Mouse (Mus musculus) stomach, postnatal 0 days (tissue): ENCODE measurements at regions not wholly inside any gene's neighbourhood (a gene's known extent, or its start where the extent isn't known, plus 50 kb on each side); places are given as distances from the start of the nearest gene placed in this dataset.

ENCODE experiments used
- ATAC-seq: fragments of 200-750 bp; cut with Nextera tagmentation; 2 replicates; pipeline ENCODE4 v1.8.0; 2017; ENCODE audit not compliant: low FRiP score, low TSS enrichment
- DNase-seq: peaks from one replicate; pipeline ENCODE4 v3.0.0-alpha.2; 2016; ENCODE audit warnings: low spot score
- H3K27ac ChIP-seq: fragments of 300-500 bp; sonication (generic); replicated peaks from 2 replicates; pipeline ENCODE4 v1.5.1; 2014; ENCODE audit warnings: mild to moderate bottlenecking, control low read depth
- H3K27me3 ChIP-seq: fragments of 300-500 bp; sonication (generic); 2 replicates; pipeline ENCODE4 v1.6.1; 2014; ENCODE audit warnings: low read length; ENCODE audit not compliant: control insufficient read depth, insufficient read depth
- H3K36me3 ChIP-seq: fragments of 300-500 bp; sonication (generic); 2 replicates; pipeline ENCODE4 v1.6.1; 2014; ENCODE audit warnings: low read length, mixed read lengths; ENCODE audit not compliant: control insufficient read depth, insufficient read depth
- H3K4me1 ChIP-seq: fragments of 300-500 bp; sonication (generic); replicated peaks from 2 replicates; pipeline ENCODE4 v1.6.1; 2014; ENCODE audit warnings: antibody characterized with exemption; ENCODE audit not compliant: control insufficient read depth, insufficient read depth
- H3K4me2 ChIP-seq: fragments of 300-500 bp; sonication (generic); replicated peaks from 2 replicates; pipeline ENCODE4 v1.6.1; 2014; ENCODE audit warnings: low read depth, mild to moderate bottlenecking, control low read depth, moderate library complexity
- H3K4me3 ChIP-seq: fragments of 300-500 bp; sonication (generic); 2 replicates; pipeline ENCODE4 v1.5.1; 2014; ENCODE audit warnings: low read depth, low read length, control low read depth
- H3K9ac ChIP-seq: fragments of 300-500 bp; sonication (generic); 2 replicates; pipeline ENCODE4 v1.6.1; 2014; ENCODE audit warnings: mild to moderate bottlenecking, low read length, control low read depth, mixed read lengths
- H3K9me3 ChIP-seq: fragments of 300-500 bp; sonication (generic); 2 replicates; pipeline ENCODE4 v1.6.1; 2016; ENCODE audit warnings: low read length; ENCODE audit not compliant: control insufficient read depth
- CTCF ChIP-seq: IDR thresholded peaks from 2 replicates; pipeline ENCODE4 v1.5.1; 2016; ENCODE audit warnings: antibody characterized with exemption, low read depth, mild to moderate bottlenecking, moderate library complexity
- EP300 ChIP-seq: optimal IDR thresholded peaks from 2 replicates; pipeline ENCODE3; 2016; ENCODE audit warnings: antibody characterized with exemption
- WGBS: fragments of 180-500 bp; shearing (Covaris S2); extraction: QIAGEN DNeasy Blood & Tissue Kit; methylation state at CpG from one replicate; pipeline ENCODE4 v1.1.7; 2014; 5-methylcytosine and 5-hydroxymethylcytosine counted together

DNA sequence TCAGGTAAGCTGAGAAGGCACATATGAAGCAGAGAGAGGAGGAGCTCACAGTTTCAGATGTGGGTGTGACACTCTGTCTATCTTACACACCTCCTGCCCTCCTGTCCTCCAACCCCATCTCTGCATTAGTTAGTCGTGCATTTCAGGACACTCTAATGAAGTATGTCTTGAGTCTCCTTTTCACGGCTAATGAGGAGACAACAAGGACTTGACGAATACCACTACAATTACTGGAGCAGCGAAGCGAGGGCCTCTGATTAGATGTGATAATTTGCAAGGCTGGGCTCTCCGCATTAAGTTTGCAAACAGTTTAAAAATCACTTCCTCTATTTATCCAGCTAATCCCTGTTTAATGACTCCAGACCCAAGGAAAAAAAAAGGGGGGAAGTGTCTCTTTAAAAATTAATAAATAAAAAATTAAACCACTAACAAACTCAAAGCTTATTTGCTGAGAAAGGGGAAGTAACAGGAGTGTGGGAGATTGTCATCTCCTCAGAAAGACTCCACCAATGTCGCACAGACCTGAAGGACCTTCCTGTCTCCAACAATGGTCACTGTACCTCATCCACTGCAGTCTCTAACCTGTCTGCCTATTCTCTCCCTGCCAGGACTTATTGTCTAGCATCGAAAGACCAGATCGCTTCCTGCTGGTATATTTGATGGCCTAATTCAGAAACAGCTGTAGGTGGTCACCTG lies 157.5 kb upstream of the Zmiz1 start:
- ATAC-seq (no peak), DNase-seq (peak; percentile 12)
- H3K27ac ChIP-seq, result no peak overlapping the region
- 38% methylated on average over 9 of the region's 9 CpGs for WGBS
- H3K9me3 ChIP-seq, result no peaks in the 10 kb centered on the region
- H3K36me3 ChIP-seq, result no peaks in the 10 kb centered on the region
- no peaks in the 10 kb centered on the region; the same call in 1 of the 2 replicates for H3K4me1 ChIP-seq
- no peak overlapping the region for H3K4me3 ChIP-seq
- TF ChIP-seq CTCF (no peak), EP300 (no peak)
- no peaks in the 10 kb centered on the region for H3K27me3 ChIP-seq
- no peak overlapping the region for H3K9ac ChIP-seq
- H3K4me2 ChIP-seq, result no peak overlapping the region

DNA sequence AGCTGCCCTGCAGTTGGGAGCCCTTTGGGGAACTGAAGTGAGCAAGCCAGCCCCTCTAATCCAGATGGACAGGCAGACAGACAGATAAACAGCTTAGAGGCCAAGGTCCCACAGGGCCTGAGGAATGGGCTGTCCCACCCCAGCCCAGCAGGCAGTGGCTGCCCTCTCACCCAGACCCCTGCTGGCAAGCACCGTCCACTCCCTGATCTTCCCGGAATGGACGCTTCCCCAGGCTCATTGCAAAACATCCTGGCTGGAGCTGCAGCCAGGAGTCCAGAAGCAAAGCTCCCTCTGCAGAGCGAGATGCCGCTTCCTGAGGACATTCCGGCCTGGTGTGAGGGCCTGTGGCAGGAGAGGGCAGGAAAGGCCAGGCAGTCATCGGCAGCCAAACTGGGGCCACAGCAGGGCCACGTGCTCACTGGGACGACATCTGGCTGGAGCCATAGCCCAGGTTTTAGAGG lies 154.6 kb upstream of the Zmiz1 start:
- DNase-seq, result peak; percentile 58
- H3K4me3 ChIP-seq, result no peak overlapping the region
- H3K4me1 ChIP-seq, result no peaks in the 10 kb centered on the region; the same call in 1 of the 2 replicates
- H3K27ac ChIP-seq, result peak overlapping the region; percentile 88
- TF ChIP-seq EP300 (peak; percentile 37), CTCF (peak; percentile 62)
- H3K4me2 ChIP-seq, result peak overlapping the region; percentile 20; the same call in 1 of the 2 replicates
- peak overlapping the region; percentile 52 for H3K9ac ChIP-seq
- H3K36me3 ChIP-seq, result no peaks in the 10 kb centered on the region
- H3K27me3 ChIP-seq, result no peaks in the 10 kb centered on the region
- H3K9me3 ChIP-seq, result no peaks in the 10 kb centered on the region
- ATAC-seq, result peak; percentile 73
- 18% methylated on average over 9 of the region's 9 CpGs for WGBS

DNA sequence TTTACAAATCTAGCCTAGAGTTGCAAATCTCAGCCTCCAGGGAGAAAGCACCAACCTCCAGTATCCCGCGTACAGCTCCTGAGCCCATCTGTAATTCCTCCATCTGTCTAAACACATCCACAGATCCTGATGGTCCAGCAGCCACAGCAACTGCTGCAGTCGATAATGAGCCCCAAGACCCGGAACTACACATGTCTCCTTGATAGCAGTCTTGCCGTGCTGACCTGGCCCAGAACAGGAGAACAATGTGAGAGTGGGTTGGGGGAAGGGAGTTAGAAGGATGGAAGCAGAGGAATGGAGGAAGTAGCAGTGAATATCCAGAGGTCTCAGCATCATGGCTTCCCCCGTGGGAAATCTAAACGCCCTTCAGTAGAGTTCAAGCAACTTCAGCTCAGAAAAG lies 152.8 kb upstream of the Zmiz1 start:
- ATAC-seq (no peak), DNase-seq (no peak)
- Histone ChIP-seq H3K9me3 (no peaks in the 10 kb centered on the region), H3K9ac (no peak overlapping the region), H3K27me3 (no peaks in the 10 kb centered on the region), H3K4me3 (no peak overlapping the region), H3K4me2 (no peak overlapping the region), H3K27ac (no peak overlapping the region), H3K36me3 (no peaks in the 10 kb centered on the region), H3K4me1 (peaks cover 4% of the 10 kb centered on the region; the same call in 1 of the 2 replicates)
- 52% methylated on average over 7 of the region's 7 CpGs for WGBS
- no peak for TF ChIP-seq EP300
- no peak for TF ChIP-seq CTCF

DNA sequence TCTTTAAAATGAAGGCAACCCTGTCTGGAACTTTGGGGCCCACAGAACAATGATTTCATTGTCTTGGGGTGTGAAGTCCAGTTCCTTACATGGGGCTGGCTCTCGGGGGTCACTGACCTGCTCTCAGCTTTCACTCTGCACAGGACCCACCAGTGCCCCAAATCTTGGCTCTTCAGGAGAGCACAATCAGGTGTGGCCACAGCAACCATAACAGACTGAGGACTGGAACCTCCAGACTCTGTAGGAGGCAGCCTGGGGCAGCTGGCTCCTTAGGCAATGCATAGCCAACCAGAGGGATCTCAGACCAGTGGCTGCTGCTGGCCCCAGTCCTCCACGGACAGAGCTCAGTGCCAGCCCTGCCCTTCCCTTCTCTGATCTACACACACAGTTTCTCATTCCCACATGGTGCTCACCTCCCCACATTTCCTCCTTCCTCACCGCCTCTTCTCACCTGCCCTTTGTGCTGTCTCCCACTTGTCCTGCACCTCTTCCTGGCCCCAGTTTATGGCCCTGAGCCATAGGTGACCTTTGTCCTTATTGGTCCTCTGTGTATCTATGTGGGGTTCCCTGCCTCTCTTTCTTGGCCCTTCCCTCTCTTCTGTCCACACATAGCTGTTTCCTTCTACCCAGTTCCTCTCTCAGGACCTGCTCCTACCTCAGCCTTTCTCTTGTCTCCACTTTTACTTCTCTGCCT lies 151.9 kb upstream of the Zmiz1 start:
- no peaks in the 10 kb centered on the region for H3K36me3 ChIP-seq
- no peaks in the 10 kb centered on the region for H3K27me3 ChIP-seq
- no peak for ATAC-seq
- DNase-seq, result no peak
- H3K27ac ChIP-seq, result no peak overlapping the region
- TF ChIP-seq EP300 (no peak), CTCF (no peak)
- H3K4me1 ChIP-seq, result peaks cover 4% of the 10 kb centered on the region; the same call in 1 of the 2 replicates
- H3K4me3 ChIP-seq, result no peak overlapping the region
- 82% methylated on average over 3 of the region's 3 CpGs for WGBS
- no peak overlapping the region for H3K4me2 ChIP-seq
- no peaks in the 10 kb centered on the region for H3K9me3 ChIP-seq
- H3K9ac ChIP-seq, result no peak overlapping the region

DNA sequence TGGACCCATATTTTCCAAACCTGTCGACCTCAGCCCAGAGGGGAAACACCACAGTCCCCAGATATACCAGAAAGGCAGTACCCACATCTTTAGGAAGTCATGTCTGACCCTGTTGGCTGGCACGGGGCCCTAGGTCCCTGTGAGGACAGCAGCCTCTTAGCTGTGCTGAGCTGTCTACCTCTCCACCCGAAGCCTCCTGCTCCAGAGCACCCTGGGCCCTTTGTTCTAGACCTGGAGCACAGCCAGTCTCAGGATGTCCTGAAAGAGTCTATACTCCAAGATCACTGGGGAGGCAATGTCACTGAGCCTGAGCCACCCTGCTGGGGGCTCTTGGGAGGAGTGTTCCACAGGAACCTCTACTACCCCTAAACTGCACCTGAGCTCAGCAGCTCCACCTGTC lies 150.9 kb upstream of the Zmiz1 start:
- no peaks in the 10 kb centered on the region for H3K27me3 ChIP-seq
- no peaks in the 10 kb centered on the region for H3K9me3 ChIP-seq
- no peaks in the 10 kb centered on the region for H3K36me3 ChIP-seq
- H3K27ac ChIP-seq, result no peak overlapping the region
- no peak overlapping the region for H3K9ac ChIP-seq
- H3K4me1 ChIP-seq, result peaks cover 4% of the 10 kb centered on the region; the same call in 1 of the 2 replicates
- H3K4me2 ChIP-seq, result no peak overlapping the region
- no peak for DNase-seq
- no peak for ATAC-seq
- TF ChIP-seq EP300 (no peak), CTCF (no peak)
- 54% methylated on average over 3 of the region's 3 CpGs for WGBS
- H3K4me3 ChIP-seq, result no peak overlapping the region

DNA sequence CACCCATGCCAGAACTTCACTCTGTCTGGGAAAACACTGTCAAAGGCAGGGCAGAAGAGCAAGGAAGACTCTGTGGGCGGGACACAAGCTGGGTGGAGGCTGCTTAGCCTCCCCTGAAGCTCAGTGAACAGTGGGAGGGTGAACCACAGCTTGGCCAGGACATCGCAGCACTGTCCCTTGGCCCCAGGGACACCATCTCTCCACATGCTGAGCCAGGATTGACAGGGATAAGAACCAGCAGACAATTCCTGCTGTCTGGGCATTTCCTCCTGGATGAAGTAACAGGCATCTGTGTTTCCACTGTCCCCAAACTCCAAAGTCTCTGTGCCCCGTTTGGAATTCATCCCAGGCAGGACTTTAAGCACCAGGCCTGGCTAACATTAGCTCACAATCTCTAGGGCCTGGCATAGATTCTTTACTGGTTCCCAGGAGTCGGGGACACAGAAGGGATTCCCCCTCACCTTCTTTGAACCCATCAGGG lies 148.3 kb upstream of the Zmiz1 start:
- Histone ChIP-seq H3K36me3 (no peaks in the 10 kb centered on the region), H3K9ac (no peak overlapping the region), H3K9me3 (no peaks in the 10 kb centered on the region), H3K4me2 (no peak overlapping the region), H3K4me1 (peaks cover 4% of the 10 kb centered on the region; the same call in 1 of the 2 replicates), H3K27me3 (no peaks in the 10 kb centered on the region), H3K27ac (no peak overlapping the region), H3K4me3 (no peak overlapping the region)
- TF ChIP-seq CTCF (no peak), EP300 (no peak)
- DNase-seq (no peak), ATAC-seq (peak; percentile 30; the same call in 1 of the 2 replicates)
- 50% methylated on average over 4 of the region's 4 CpGs for WGBS
